In the genomic region with DNA sequence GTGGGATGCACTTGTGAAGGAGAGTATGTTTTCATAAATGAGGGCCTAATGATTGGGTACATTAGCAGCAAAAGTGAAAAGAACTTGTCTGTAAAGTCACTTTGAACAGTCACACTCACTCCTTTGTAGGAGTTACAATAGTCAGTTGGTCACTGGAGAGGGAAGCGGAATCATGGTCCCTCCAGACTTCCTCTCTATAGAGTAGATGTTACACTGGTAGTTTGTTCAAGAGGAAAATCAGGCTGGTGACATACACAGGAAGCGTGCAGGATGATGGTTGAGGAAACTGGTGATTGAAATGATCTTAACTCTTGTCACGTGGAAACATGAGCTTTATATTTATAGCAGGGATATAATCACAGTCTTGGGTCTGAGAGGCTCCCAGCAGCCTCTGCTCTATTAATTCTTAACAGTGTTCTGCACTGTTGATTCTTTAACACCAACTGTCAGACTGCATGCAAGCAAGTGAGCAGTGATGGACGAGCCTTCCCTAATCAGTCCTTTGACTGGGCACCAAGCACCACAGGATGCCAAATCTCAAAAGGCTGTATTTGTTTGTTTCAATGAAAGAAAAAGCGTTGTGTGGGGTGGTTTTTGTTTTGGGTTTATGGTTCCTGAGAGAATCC, we compare ENCODE assay signal across 12 mouse cellular contexts. TPM values are rescaled to one million over a fixed set of nuclear protein-coding genes. Genes with fewer than 3 reads are reported as not detected.
A peak's percentile ranks its signal among the peaks of the same experiment; 100 is the strongest.
DNase-seq lines count a peak whose midpoint lies in the region; ATAC-seq and TF ChIP-seq lines count a peak whose summit lies in the region.
"Had no signal": no experiment of that assay in that cellular context is flagged by ENCODE, and none has a peak within 500 bp of the region (broad histone marks: within the 10 kb centered on the region; RNA-seq: fewer than 3 reads in every experiment).

No protein-coding gene starts in this region.

- no peak overlapping the region for H3K4me3 ChIP-seq in gastrocnemius, adult 2 months
- H3K4me3 ChIP-seq in kidney, embryonic 16.5 days (ENCODE audit: low read length) = no peak overlapping the region
- peak overlapping the region; percentile 67 for H3K4me3 ChIP-seq in testis, adult 2 months (ENCODE audit: control insufficient read depth, low read depth, low read length)
- H3K4me3 ChIP-seq: embryonic facial prominence, embryonic 12.5 days had no signal

- peak overlapping the region; percentile 46; the same call in 1 of the 2 replicates for H3K27ac ChIP-seq in gastrocnemius, adult 2 months
- H3K27ac ChIP-seq in kidney, embryonic 16.5 days (ENCODE audit: low read length) = peak overlapping the region; percentile 59; the same call in 1 of the 2 replicates
- peak overlapping the region; percentile 87 for H3K27ac ChIP-seq in testis, adult 2 months (ENCODE audit: control insufficient read depth, insufficient read depth, low read depth, low read length)
- H3K27ac ChIP-seq: embryonic facial prominence, embryonic 12.5 days had no signal

- no peak for DNase-seq in gastrocnemius, adult 2 months
- no peak for DNase-seq in gastrocnemius, postnatal 25 days
- no peak for DNase-seq in kidney, adult 9 months
- no peak for DNase-seq in testis, postnatal 14 days (ENCODE audit: low spot score)
- no peak for DNase-seq in cerebellum, postnatal 4 days (ENCODE audit: low spot score in 2 of 2)
- no peak for DNase-seq in left cerebral cortex, adult 11 months (ENCODE audit: low spot score)
- DNase-seq: cerebellum, adult 11 months; kidney, postnatal 14 days; thymus, adult 18-20 months had no signal

- peak; percentile 81 for ATAC-seq in kidney, embryonic 16.5 days (ENCODE audit: low FRiP score, low TSS enrichment)

- H3K27me3 ChIP-seq in kidney, embryonic 16.5 days (ENCODE audit: insufficient read depth, low read length) = no peaks in the 10 kb centered on the region
- H3K27me3 ChIP-seq in testis, adult 2 months (ENCODE audit: control insufficient read depth, insufficient read depth, low read length) = no peaks in the 10 kb centered on the region
- H3K27me3 ChIP-seq: embryonic facial prominence, embryonic 12.5 days had no signal

- H3K9me3 ChIP-seq in kidney, embryonic 16.5 days (ENCODE audit: low read length) = no peaks in the 10 kb centered on the region
- H3K9me3 ChIP-seq: embryonic facial prominence, embryonic 12.5 days had no signal

- H3K4me2 ChIP-seq in kidney, embryonic 16.5 days (replicated peaks; ENCODE audit: low read depth, low read length) = no peak overlapping the region
- H3K4me2 ChIP-seq: embryonic facial prominence, embryonic 12.5 days had no signal

- peaks cover 6% of the 10 kb centered on the region; the same call in 1 of the 2 replicates for H3K36me3 ChIP-seq in kidney, embryonic 16.5 days (ENCODE audit: insufficient read depth, low read length)
- H3K36me3 ChIP-seq in testis, adult 2 months (ENCODE audit: control insufficient read depth, insufficient read depth, low read length) = peaks cover 2% of the 10 kb centered on the region

- intact Hi-C loops in gastrocnemius, adult 2 months (cut with DNase I) = no loop called here

- H3K9ac ChIP-seq in kidney, embryonic 16.5 days (replicated peaks; ENCODE audit: low read length) = no peak overlapping the region
- H3K9ac ChIP-seq: embryonic facial prominence, embryonic 12.5 days had no signal

- WGBS in kidney, embryonic 16.5 days = 49% methylated on average over 5 of the region's 5 CpGs

- no peak for TF ChIP-seq POLR2A in testis, adult 2 months (IDR thresholded peaks at IDR 0.05; ENCODE audit: control insufficient read depth, low read depth, low read length)

- no peak for TF ChIP-seq CTCF in gastrocnemius, adult 2 months (IDR thresholded peaks at IDR 0.05)
- no peak for TF ChIP-seq CTCF in testis, adult 2 months (IDR thresholded peaks at IDR 0.05; ENCODE audit: control insufficient read depth, insufficient read depth, insufficient replicate concordance, low read depth, low read length)

- 0 out of 2 replicates have a peak, but pooled peaks cover 10% of the 10 kb centered on the region for H3K4me1 ChIP-seq in kidney, embryonic 16.5 days (ENCODE audit: insufficient read depth, low read length)
- H3K4me1 ChIP-seq in testis, adult 2 months (ENCODE audit: control insufficient read depth, insufficient read depth, low read length) = no peaks in the 10 kb centered on the region
- H3K4me1 ChIP-seq: embryonic facial prominence, embryonic 12.5 days had no signal

RNA-seq across cellular contexts. Expression of a gene that starts 24.9 kb away (rescaled TPM):
- total RNA-seq in gastrocnemius, adult 2 months (2021) = 1 to 10 TPM; 1.1 to 2.4 TPM
- 1 to 10 TPM; 1.6 to 1.7 TPM for total RNA-seq in gastrocnemius, postnatal 25 days (2021)
- polyA plus RNA-seq in kidney, embryonic 16.5 days (2015; fragmentation: Nextera tagmentation; extraction: Ambion mirVana) = 7.4 and 8.1 TPM in 2 replicates
- polyA plus RNA-seq in testis, adult 2 months (2012; rRNA removed) = 5.3 and 6.8 TPM in 2 replicates
